Mouse (Mus musculus) gastrocnemius, postnatal 25 days (tissue): ENCODE measurements around the gene Hspb6. TPM values are rescaled to one million over a fixed set of nuclear protein-coding genes. Genes with fewer than 3 reads are reported as not detected.
A peak's percentile ranks its signal among the peaks of the same experiment; 100 is the strongest.

ENCODE experiments used
- DNase-seq: peaks from one replicate; pipeline ENCODE4 v3.0.0; 2022
- long read RNA-seq, 2 experiments: library from polyadenylated mRNA; stranded (forward); transcript quantifications; one replicate each; pipeline ENCODE4 v2.0.0; 2021
- total RNA-seq, 2 experiments: library from RNA; stranded (reverse); gene quantifications; 1 replicate in 1 of 2; 2 replicates in 1 of 2; pipeline ENCODE4 v1.2.3; 2021

Gene Hspb6
- total RNA-seq = 1,000 to 10,000 TPM; 1,175 to 3,096 TPM
- long read RNA-seq, experiment 1, transcript Hspb6-201 (3 exons, 1,363 nt) = major isoform, 598 of 694 reads
- long read RNA-seq, experiment 1, partial matches to known transcripts = 4 of 694 reads
- long read RNA-seq, experiment 1, other reads (novel, unspliced or antisense) = 88 of 694 reads
- long read RNA-seq, experiment 2, transcript Hspb6-201 (3 exons, 1,363 nt) = major isoform, 981 of 1,102 reads
- long read RNA-seq, experiment 2, transcript Hspb6-202 (3 exons, 1,298 nt) = minor isoform, 5 of 1,102 reads
- long read RNA-seq, experiment 2, partial matches to known transcripts = 105 of 1,102 reads
- long read RNA-seq, experiment 2, other reads (novel, unspliced or antisense) = 9 of 1,102 reads

- DNase-seq = peak; percentile 96
These were observed at the start of gene Hspb6, which contains the start of gene Proser3 for GRCm38 (mm10) chr7:30552102-30553020. Gene Hspb6 (plus strand): TSS chr7:30552178. Gene Proser3 (minus strand): TSS chr7:30552299.

- no peak for DNase-seq
These were observed 43.9 kb upstream of the Hspb6 start for GRCm38 (mm10) chr7:30508061-30508460.

- no peak for DNase-seq
These were observed 36.8 kb upstream of the Hspb6 start for GRCm38 (mm10) chr7:30515003-30515760.

GRCm38 (mm10) chr7:30518325-30518724 lies 33.7 kb upstream of the Hspb6 start:
- DNase-seq = no peak

GRCm38 (mm10) chr7:30520396-30520795 lies 31.6 kb upstream of the Hspb6 start:
- DNase-seq = no peak

GRCm38 (mm10) chr7:30520856-30521255 lies 31.1 kb upstream of the Hspb6 start:
- DNase-seq = no peak

- no peak for DNase-seq
These were observed 29.1 kb upstream of the Hspb6 start for GRCm38 (mm10) chr7:30522871-30523270.

GRCm38 (mm10) chr7:30524487-30524886 lies 27.5 kb upstream of the Hspb6 start:
- DNase-seq = no peak

- no peak for DNase-seq
These were observed 26.0 kb upstream of the Hspb6 start for GRCm38 (mm10) chr7:30525954-30526353.

GRCm38 (mm10) chr7:30526399-30526798 lies 25.6 kb upstream of the Hspb6 start:
- DNase-seq = no peak

GRCm38 (mm10) chr7:30526981-30527380 lies 25.0 kb upstream of the Hspb6 start:
- DNase-seq = no peak

- DNase-seq = no peak
These were observed 20.6 kb upstream of the Hspb6 start for GRCm38 (mm10) chr7:30531291-30531815.

GRCm38 (mm10) chr7:30532931-30533330 lies 19.0 kb upstream of the Hspb6 start:
- DNase-seq = no peak

GRCm38 (mm10) chr7:30533941-30534632 lies 17.9 kb upstream of the Hspb6 start:
- DNase-seq = no peak

GRCm38 (mm10) chr7:30534633-30535577 lies 17.1 kb upstream of the Hspb6 start, which contains the start of gene Arhgap33:
Gene Arhgap33 (minus strand): TSS chr7:30535060.
- peak; percentile 96 for DNase-seq

- no peak for DNase-seq
These were observed 11.4 kb upstream of the Hspb6 start for GRCm38 (mm10) chr7:30540572-30540971.

- DNase-seq = no peak
These were observed 7.7 kb upstream of the Hspb6 start for GRCm38 (mm10) chr7:30544327-30544726.

- no peak for DNase-seq
These were observed 2.1 kb upstream of the Hspb6 start for GRCm38 (mm10) chr7:30549880-30550279.

- DNase-seq = no peak
These were observed 1.4 kb upstream of the Hspb6 start for GRCm38 (mm10) chr7:30550603-30551002.
